Mouse (Mus musculus) bone marrow macrophage, adult 2 months (primary cell): ENCODE results near the gene Psme4. TPM values are rescaled to one million over a fixed set of nuclear protein-coding genes. Genes with fewer than 3 reads are reported as not detected.

Source experiments
- H3K27ac ChIP-seq: 2 replicates; pipeline ENCODE4 v1.5.1; 2012; ENCODE audit warnings: low read depth, low read length; ENCODE audit not compliant: insufficient read depth
- H3K4me1 ChIP-seq: 2 replicates; pipeline ENCODE4 v1.6.1; 2012; ENCODE audit warnings: low read length; ENCODE audit not compliant: control insufficient read depth, insufficient read depth
- H3K4me3 ChIP-seq: 2 replicates; pipeline ENCODE4 v1.5.1; 2012; ENCODE audit warnings: mild to moderate bottlenecking, low read length, moderate library complexity; ENCODE audit not compliant: insufficient read depth
- CTCF ChIP-seq: IDR thresholded peaks from 2 replicates; pipeline ENCODE4 v1.5.1; 2012; ENCODE audit warnings: low read depth, mild to moderate bottlenecking, low read length, moderate library complexity
- POLR2A ChIP-seq: IDR thresholded peaks from 2 replicates; pipeline ENCODE4 v1.6.1; 2012; ENCODE audit warnings: mild to moderate bottlenecking, low read depth, low read length, borderline replicate concordance
- polyA plus RNA-seq: library from polyadenylated mRNA; stranded (reverse); fragments of >200 nt; gene quantifications from 2 replicates; pipeline ENCODE4 v1.2.4, GENCODE M21; 2012; ENCODE audit not compliant: missing spikeins, insufficient read depth, insufficient read length

Psme4 gene
- polyA plus RNA-seq, 1 experiment = 52.0 TPM

DNA sequence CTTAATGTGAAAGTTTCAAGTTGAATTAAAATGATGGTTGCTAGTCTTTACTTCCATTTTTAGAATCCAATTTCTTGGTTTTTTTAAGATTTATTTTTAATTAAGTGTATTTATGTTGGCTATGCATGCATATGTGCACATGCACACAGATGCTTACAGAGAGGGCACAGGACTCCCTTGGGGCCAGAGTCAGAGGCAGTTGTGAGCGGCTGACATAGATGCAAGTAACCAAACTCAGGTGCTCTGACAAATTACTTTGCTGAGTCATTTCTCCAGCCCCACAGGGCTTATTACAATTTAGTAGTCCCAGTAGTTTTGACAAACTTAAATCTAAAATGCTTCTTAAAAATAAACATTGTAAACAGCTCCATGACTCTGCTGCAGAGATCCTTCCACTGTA is 10.1 kb downstream of the Psme4 start:
- H3K4me3 ChIP-seq = no peak overlapping the region
- H3K27ac ChIP-seq = no peak overlapping the region
- H3K4me1 ChIP-seq = peaks cover 10% of the 10 kb centered on the region
- TF ChIP-seq POLR2A (no peak), CTCF (no peak)

- TF ChIP-seq POLR2A = no peak
- TF ChIP-seq CTCF = no peak
- Histone ChIP-seq H3K4me3 (no peak overlapping the region), H3K27ac (no peak overlapping the region), H3K4me1 (peaks cover 13% of the 10 kb centered on the region)
These were observed 14.0 kb downstream of the Psme4 start for GRCm38 (mm10) chr11:30785497-30785896.

GRCm38 (mm10) chr11:30786230-30786983 is 14.9 kb downstream of the Psme4 start:
- peak overlapping the region; percentile 17; the same call in 1 of the 2 replicates for H3K4me3 ChIP-seq
- peak overlapping the region; percentile 76 for H3K27ac ChIP-seq
- peaks cover 11% of the 10 kb centered on the region for H3K4me1 ChIP-seq
- TF ChIP-seq CTCF = no peak
- no peak for TF ChIP-seq POLR2A

GRCm38 (mm10) chr11:30792680-30793079 is 21.2 kb downstream of the Psme4 start:
- H3K4me3 ChIP-seq = no peak overlapping the region
- TF ChIP-seq POLR2A (no peak), CTCF (no peak)
- H3K4me1 ChIP-seq = peaks cover 3% of the 10 kb centered on the region
- no peak overlapping the region for H3K27ac ChIP-seq

GRCm38 (mm10) chr11:30793753-30794152 is 22.2 kb downstream of the Psme4 start:
- no peak overlapping the region for H3K27ac ChIP-seq
- TF ChIP-seq POLR2A = no peak
- TF ChIP-seq CTCF = no peak
- H3K4me1 ChIP-seq = peaks cover under 1% of the 10 kb centered on the region; the same call in 1 of the 2 replicates
- no peak overlapping the region for H3K4me3 ChIP-seq

GRCm38 (mm10) chr11:30797236-30797635 is 25.7 kb downstream of the Psme4 start:
- Histone ChIP-seq H3K4me3 (no peak overlapping the region), H3K27ac (no peak overlapping the region), H3K4me1 (peaks cover 4% of the 10 kb centered on the region; the same call in 1 of the 2 replicates)
- TF ChIP-seq CTCF = no peak
- no peak for TF ChIP-seq POLR2A

DNA sequence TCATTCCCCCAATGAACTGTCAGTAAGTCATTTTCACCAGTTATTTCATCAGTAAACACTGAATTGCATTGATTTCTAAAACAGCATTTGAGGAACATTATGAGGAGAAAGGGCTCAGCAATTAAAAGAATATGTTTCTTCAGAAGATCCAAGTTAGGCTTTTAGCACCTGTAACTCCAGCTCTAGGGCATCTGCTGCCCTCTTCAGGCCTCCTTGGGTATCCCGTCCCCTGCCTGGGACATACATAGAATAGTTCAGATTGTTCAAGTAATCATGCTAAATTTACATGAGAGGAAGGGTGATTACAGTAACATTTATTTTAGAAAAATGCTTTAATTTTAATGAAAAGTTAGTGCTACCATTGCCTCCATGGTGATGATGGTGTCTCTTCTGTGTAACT is 28.0 kb downstream of the Psme4 start:
- no peak for TF ChIP-seq POLR2A
- TF ChIP-seq CTCF = peak; percentile 83
- Histone ChIP-seq H3K4me1 (peaks cover 4% of the 10 kb centered on the region; the same call in 1 of the 2 replicates), H3K27ac (no peak overlapping the region), H3K4me3 (no peak overlapping the region)

- Histone ChIP-seq H3K4me1 (peaks cover 4% of the 10 kb centered on the region; the same call in 1 of the 2 replicates), H3K4me3 (no peak overlapping the region), H3K27ac (no peak overlapping the region)
- no peak for TF ChIP-seq CTCF
- no peak for TF ChIP-seq POLR2A
These were observed 28.6 kb downstream of the Psme4 start for GRCm38 (mm10) chr11:30800091-30800490.

DNA sequence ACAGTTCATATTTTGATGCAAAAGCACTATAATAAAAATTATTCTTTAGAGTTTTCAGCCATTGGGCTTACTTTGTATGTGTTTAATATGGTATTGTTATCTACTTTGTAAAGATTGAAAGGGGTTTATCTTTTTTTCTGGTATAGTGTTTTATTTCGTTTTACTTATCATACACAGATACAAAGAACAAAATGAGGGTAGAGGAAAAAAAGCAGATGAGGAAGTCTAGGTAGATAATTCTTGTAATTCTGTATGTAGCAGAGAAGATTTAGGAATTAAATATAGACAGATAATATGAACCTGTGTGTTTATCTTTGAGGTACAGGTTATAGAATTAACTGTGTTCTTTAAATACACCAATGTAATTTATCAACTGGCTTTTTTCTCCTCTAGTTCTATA is 30.9 kb downstream of the Psme4 start:
- Histone ChIP-seq H3K27ac (no peak overlapping the region), H3K4me3 (no peak overlapping the region), H3K4me1 (peaks cover 4% of the 10 kb centered on the region; the same call in 1 of the 2 replicates)
- no peak for TF ChIP-seq POLR2A
- TF ChIP-seq CTCF = no peak

- no peak overlapping the region for H3K27ac ChIP-seq
- no peak overlapping the region for H3K4me3 ChIP-seq
- TF ChIP-seq CTCF (no peak), POLR2A (no peak)
- no peaks in the 10 kb centered on the region for H3K4me1 ChIP-seq
These were observed 49.6 kb downstream of the Psme4 start for GRCm38 (mm10) chr11:30821116-30821515.
